Mouse (Mus musculus) kidney, postnatal 25 days (tissue): ENCODE results near the gene Bad.

Source experiments
- DNase-seq, 2 experiments: peaks; one replicate each; pipeline ENCODE4 v3.0.0; 2021; ENCODE audit warnings: mixed read lengths in 2 of 2

The Bad gene

DNA sequence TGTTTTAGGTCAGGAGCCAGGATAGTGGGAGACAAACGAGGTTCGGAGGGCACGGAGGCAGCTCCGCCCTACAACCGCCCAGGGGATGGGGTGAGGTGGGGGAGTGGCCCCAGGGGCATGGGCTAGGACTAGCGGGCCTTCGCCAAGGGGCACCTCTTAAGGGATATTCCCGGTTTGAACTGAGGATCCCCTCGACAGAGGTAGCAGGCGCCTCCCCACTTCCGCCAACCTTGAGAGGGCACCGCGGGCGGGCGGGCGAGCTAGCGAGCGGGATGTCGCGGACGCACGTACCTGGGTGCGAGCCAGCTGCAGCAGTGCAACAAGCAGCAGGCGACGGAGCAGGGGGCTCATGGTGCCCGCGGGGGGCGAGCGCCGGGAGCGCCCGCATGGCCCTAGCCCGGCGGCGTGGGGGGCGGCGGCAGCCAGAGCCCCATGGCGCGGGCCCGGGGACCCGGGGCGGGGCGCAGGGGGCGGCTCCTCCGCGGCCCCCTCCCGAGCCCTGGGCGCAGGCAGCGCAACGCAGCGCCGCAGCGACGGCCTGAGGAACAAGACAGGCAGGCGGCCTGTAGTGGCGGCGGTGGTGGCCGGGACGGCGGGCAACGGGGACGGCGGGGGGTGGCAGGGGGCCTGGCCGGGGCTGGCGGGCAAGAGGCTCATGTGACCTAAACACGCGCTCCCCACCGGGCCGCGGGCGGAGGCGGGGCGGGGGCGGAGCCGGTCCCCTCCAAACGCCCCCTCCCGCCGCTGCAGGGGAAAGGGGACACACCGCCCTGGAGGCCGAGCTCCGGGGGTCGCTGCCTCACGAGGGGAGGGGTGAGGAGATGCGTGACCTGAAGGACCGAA lies 45.6 kb downstream of the Bad start, which contains the start of gene Vegfb:
TSS of gene Vegfb (minus strand) at position 591 of the 843 bp plus-strand sequence.
- DNase-seq, result peak in 1 of 2 experiments; percentile 74

DNA sequence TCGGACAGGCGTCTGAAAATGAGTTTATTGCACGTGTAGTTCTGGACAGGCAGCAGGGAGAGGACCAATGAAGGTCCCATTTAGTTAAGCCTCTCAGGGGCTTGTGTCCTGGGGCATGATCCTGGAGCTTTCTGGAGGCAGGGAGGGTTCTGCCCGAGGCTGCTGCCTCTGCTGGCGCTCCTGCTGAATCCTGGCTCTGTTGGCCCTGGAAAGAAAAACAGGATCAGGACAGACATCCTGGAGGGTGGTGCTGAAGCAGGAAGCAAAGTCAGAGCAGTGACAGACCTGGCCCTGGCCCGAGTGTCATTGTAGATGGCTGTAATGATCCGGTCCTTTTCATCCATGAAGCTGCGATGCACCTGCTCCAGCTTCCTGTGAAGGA lies 46.2 kb downstream of the Bad start:
- no peak for DNase-seq

DNA sequence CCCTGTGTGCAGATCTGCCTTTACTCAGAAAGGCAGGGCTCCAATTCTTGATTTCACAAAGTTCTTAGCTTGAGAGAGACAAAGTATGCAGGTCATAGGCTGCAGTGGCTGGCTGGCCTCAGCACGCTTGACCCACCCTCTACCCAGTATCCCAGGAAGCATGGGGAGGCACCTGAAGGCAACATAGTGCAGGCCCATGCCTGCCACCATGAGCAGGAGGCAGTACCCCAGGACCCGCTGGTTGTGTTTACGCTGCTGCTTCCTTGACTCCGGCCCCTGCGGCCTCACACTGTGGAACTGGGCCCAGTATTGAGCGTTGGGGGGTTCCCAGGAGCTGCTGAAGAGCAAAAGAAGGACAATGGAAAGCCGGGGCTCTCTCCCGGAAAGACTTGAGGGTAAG lies 47.6 kb downstream of the Bad start:
- DNase-seq, result no peak

DNA sequence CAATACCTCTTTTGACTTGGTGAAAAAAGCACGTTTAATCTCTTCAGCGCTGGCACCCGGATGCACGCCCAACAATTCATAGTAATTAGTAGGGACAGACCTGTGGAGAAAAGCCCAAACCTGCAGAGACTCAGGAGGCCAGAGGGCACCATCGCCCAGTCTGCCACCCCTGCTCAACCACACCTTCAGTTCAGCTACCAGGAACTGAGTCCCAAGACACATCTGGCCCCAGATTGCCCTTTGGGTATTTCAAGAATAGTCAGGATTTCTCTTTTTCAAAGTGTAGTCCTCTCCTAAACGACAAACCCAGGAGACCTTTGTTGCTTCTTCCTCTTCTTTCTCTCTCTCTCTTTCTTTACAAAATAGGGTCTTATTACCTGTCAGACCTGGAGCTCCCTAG lies 49.1 kb downstream of the Bad start:
- peak in 1 of 2 experiments; percentile 33 for DNase-seq

DNA sequence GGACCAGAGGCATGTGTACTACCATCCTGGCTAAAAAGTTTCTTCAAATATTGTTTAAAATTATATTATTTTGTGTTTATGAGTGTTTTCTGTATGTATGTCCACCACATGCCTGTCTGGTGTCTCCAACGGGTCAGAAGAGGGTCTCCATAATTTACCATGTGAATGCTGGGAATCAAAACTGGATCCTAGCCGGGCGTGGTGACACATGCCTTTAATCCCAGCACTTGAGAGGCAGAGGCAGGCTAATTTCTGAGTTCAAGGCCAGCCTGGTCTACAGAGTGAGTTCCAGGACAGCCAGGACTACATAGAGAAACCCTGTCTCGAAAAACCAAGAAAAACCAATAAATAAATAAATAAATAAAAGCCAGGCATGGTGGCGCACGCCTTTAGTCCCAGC lies 49.5 kb downstream of the Bad start:
- peak in 1 of 2 experiments; percentile 26 for DNase-seq

DNA sequence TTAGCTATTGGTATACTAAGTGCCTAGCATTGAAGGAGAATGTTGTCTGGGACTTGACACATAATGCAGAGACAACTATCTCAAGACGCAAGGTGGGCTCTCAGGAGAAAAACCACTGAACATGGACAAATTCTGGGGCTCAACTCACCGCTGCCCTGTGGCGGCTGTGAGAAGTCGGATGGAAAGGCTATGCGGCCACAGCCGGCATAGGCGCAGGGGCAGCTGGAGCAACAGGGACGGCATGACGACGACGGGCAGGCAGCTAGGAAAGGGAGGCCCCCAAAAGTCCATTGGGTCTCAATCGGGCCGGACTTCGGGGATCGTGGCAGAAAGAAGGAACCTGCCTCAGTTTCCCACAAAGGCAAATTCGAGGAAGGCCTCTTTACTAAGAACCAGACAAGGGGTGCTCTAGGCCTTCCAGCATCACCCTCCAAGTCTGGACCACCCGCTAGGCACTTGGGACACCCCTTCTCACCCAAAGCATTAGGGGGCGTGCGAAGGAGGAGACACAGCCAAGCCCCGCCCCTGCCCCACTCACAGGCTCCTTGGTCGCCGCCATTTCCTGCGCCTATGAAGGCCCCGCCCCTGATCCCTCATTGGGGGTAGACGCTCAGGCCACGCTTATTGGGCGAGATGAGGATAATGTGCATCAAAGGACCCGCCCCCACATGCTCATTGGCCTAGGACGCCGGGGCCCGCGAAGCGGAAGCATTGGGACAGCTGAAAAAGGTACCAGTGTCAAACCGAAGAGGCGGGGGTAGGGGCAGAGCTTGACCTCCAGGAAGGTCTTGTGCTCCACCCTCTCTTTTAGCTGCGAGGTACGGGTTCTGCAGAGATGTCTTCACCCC lies 50.6 kb downstream of the Bad start, which contains the start of gene Dnajc4:
TSS of gene Dnajc4 (minus strand) at position 562 of the 848 bp plus-strand sequence.
- peak in 1 of 2 experiments; percentile 98 for DNase-seq

DNA sequence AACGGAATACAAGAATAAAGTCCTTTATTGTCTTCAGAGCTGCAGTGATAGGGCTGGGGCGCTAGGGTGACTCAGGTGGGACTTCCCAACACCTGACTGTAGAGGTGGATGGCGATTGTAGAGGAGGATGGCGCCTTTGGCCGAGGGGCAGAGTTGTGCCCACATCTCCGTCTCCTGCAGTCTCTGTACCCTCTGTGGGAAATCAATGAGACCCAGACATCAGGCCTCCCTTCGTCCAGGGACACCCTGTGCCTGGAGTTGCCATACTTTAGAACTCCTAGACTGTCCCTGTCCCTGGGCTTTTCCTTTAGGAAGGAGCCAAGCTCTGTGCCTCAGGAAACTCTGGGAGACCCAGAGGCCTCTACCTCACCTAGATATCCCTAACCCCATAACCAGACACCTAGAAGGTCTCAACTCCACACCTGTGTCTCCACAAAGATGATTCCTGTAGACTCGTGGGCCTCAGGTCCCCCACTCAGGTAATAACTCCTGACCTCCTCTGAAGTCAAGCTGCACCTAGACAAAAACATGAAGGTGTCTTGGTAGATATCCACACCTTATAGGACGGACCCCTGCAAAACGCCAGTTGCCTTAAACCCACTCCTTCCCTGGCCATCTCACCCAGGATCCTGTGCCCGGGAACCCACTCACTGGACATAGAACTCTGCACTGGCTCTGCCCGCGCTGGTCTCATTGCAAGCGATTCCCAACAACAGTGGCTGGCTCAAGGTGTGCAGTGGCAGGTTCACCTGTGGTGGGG lies 51.5 kb downstream of the Bad start:
- peak in 1 of 2 experiments; percentile 39 for DNase-seq

DNA sequence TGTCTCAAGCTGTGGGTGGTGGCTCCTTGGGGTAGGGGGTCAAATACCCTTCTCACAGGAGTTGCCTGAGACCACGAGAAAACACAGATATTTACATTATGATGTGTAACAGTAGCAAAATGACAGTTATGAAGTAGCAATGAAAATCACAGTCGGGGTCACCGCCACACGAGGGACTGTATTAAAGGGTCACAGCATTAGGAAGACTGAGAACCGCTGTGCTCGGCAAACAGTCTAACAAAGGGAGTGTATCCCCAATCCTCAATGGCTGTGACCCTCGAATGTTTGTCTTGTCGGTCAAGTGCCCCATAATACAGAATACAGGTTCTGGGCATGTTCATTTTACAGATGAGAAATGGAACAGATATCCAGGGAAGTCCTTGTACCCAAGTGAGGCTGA lies 52.3 kb downstream of the Bad start:
- DNase-seq, result peak in 1 of 2 experiments; percentile 20

DNA sequence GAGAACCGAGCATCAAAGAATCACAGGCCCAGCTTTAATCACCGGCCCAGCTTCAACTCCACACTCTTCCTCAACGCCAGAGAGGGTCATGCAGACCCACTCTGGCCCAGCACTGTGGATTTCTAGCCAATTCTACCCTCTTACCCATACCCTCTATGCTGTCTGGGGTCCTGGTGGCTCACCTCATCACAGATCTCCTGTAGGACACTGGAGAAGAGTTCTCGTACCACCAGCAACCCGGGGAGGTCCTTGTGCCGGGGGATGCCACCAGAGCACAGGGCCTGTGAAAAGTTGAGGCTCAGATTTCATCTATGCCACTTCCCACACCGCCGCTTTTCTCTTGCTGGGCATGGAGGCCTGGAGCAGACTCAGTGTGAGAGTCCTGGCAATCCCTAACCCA lies 52.8 kb downstream of the Bad start:
- peak in 1 of 2 experiments; percentile 40 for DNase-seq

DNA sequence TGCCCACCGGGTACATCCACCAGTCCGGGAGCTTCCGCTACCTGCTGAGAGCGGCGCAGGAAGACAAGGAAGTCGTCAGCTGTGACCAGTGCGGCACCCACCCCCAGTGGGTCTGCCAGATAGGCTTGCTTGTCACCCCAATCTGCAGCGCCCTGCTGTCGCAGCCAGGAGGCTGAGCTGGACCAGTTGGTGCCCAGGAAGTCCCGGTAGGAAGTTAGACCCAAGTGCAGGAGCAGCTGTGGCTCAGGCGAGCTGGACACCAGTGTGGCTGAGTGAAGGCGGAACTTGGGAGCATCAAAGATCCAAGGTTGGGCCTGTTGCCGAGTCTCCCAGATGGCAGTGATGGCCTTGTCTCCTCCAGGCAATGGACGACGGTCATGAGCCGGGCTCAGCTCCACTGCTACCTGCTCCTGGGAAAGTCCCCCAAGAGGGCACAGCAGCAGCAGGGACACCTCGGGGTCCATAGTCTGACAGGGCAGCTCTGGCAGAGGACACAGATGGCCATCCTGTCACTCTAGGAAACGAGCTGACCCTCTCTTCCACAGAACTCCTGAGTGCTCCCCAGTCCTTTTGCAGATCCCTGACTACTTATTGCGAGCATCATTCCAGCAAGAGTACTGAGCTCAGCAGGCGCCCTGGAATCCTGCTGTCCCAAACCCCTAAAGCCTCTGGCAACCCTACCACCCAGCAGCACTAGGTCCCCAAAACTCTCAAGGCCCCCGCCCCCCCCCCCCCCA lies 53.8 kb downstream of the Bad start:
- DNase-seq, result peak in 1 of 2 experiments; percentile 57

DNA sequence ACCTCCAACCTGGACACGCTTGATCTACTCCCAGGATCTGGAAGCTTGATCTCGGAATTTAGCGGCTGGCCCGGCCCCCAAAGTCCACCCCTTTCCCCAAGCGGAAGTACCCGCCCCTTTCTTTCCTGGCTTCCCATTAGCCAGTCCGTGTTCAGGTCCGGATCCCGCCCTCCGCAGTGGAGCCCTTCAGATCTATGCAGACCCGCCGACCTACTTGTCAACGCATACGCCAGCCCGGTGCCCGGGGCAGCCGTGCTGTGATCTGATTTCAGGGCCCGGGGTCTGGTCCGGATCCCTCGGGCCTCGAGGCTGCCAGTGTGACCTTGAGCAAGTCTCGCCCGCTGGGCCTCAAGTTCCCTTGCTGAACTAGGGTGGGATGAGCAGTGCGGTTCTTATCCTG lies 54.3 kb downstream of the Bad start, which contains the start of the genes Nudt22 and Trpt1:
TSS of gene Nudt22 (minus strand) at position 112 of the 400 bp plus-strand sequence.
TSS of gene Trpt1 (plus strand) at position 126 of the 400 bp plus-strand sequence.
- DNase-seq, result peak; percentile 95 to 97

DNA sequence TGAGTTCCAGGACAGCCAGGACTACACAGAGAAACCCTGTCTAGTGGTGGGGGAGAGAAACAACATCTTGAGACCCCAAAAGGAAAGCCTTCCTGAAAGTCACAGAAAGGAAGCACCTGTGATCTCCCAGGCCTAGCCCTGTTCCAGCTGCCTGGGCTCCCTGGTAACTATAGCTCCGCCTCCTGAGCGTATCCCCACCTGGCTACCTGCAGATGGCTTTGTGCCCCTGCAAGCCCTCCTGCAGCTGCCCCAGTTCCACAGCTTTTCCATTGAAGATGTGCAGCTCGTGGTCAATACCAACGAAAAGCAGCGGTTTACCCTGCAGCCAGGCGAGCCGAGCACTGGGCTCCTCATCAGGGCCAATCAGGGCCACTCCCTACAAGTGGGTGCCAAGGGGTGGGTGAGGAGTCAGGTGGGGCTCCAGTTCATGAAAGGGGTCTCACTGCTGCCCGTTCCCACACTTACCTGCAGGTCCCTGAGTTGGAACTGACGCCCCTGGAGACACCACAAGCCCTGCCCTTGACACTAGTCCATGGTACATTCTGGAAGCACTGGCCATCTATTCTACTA lies 56.1 kb downstream of the Bad start:
- DNase-seq, result peak in 1 of 2 experiments; percentile 30

DNA sequence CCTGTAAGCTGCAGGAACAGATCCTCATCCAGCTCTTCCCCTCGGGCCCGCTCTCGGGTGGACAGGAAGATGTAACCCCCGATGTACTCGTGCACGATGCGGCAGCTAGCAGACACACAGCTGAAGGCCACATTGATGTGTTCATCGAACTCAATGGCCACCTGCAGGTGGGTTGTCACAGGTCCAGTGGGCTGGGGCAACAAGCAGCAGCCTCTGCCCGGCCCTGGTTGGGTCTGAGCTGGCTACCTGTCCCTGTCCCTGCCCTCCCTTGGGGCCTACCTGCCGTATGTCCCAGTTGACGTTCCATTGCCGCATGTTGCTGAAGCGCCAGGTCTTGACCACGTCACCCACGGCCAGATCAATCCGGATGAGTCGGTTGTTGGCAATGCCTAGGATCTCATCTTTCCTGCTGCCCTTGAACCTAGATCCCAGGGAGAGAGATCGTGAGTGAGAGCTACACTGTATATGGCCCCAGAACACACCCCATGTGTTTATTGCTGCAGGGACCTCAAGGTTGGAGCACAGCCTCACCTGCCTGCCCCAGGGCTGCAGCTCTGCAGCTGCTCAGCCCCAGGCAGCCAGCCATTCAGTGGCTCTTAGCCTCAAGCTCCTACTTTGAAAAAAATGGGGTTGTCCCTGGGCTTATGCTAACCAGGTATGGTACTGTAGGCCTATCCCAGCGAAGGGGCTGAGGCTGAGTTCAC lies 57.9 kb downstream of the Bad start:
- DNase-seq, result peak in 1 of 2 experiments; percentile 40
